Mouse (Mus musculus) neural tube, embryonic 15.5 days (tissue): ENCODE results near the gene Gm7792. TPM values are rescaled to one million over a fixed set of nuclear protein-coding genes. Genes with fewer than 3 reads are reported as not detected.
"Not testable (repeated sequence)": the region's sequence is repeated elsewhere in the genome, so short reads cannot be mapped to it uniquely, and the experiment has no call there.

ENCODE experiments used
- ATAC-seq: fragments of 200-750 bp; cut with Nextera tagmentation; 2 replicates; pipeline ENCODE4 v1.8.0; 2017; ENCODE audit warnings: mild to moderate bottlenecking, moderate TSS enrichment, moderate library complexity; ENCODE audit not compliant: low FRiP score
- H3K27ac ChIP-seq: fragments of 300-500 bp; sonication (generic); replicated peaks from 2 replicates; pipeline ENCODE4 v1.5.1; 2015; ENCODE audit warnings: mild to moderate bottlenecking, inconsistent platforms
- H3K27me3 ChIP-seq: fragments of 300-500 bp; sonication (generic); replicated peaks from 2 replicates; pipeline ENCODE4 v1.6.1; 2015; ENCODE audit warnings: inconsistent platforms
- H3K36me3 ChIP-seq: fragments of 300-500 bp; sonication (generic); 2 replicates; pipeline ENCODE4 v1.6.1; 2015; ENCODE audit warnings: inconsistent platforms
- H3K4me1 ChIP-seq: fragments of 300-500 bp; sonication (generic); 2 replicates; pipeline ENCODE4 v1.6.1; 2015; ENCODE audit warnings: inconsistent platforms
- H3K4me2 ChIP-seq: fragments of 300-500 bp; sonication (generic); 2 replicates; pipeline ENCODE4 v1.6.1; 2015; ENCODE audit warnings: inconsistent platforms, mild to moderate bottlenecking, moderate library complexity
- H3K4me3 ChIP-seq: fragments of 300-500 bp; sonication (generic); replicated peaks from 2 replicates; pipeline ENCODE4 v1.5.1; 2015; ENCODE audit warnings: mild to moderate bottlenecking, inconsistent platforms
- H3K9ac ChIP-seq: fragments of 300-500 bp; sonication (generic); replicated peaks from 2 replicates; pipeline ENCODE4 v1.6.1; 2015; ENCODE audit warnings: mild to moderate bottlenecking, inconsistent platforms
- H3K9me3 ChIP-seq: fragments of 300-500 bp; sonication (generic); replicated peaks from 2 replicates; pipeline ENCODE4 v1.6.1; 2016; ENCODE audit warnings: inconsistent platforms
- WGBS: fragments of 180-500 bp; shearing (Covaris S2); methylation state at CpG from one replicate; pipeline ENCODE4 v1.1.7; 2015; ENCODE audit warnings: mixed read lengths; 5-methylcytosine and 5-hydroxymethylcytosine counted together
- polyA plus RNA-seq: library from polyadenylated mRNA; unstranded; fragments of >200 nt; fragmentation: Nextera tagmentation; extraction: Ambion mirVana; gene quantifications from 2 replicates; pipeline ENCODE4 v1.2.1, GENCODE M21; 2015

Gene Gm7792
- polyA plus RNA-seq = not detected in 2 replicates

GRCm38 (mm10) chr5:93843476-93843875 lies at the start of gene Gm7792:
TSS of gene Gm7792 (plus strand) at chr5:93843776.
- H3K27ac ChIP-seq, ATAC-seq, H3K4me3 ChIP-seq, H3K9ac ChIP-seq, H3K36me3 ChIP-seq, H3K4me2 ChIP-seq, H3K4me1 ChIP-seq, H3K9me3 ChIP-seq, H3K27me3 ChIP-seq: not testable (repeated sequence)
- 100% methylated on average over 1 of the region's 2 CpGs for WGBS

Other genes with a start within 250 kb of the Gm7792 start
- not detected in 2 replicates for gene C87414, start 172.2 kb upstream of the Gm7792 start, polyA plus RNA-seq
- not detected in 2 replicates for gene Gm16429, start 85.3 kb downstream of the Gm7792 start, polyA plus RNA-seq
- not detected in 2 replicates for gene BC061212, start 226.8 kb downstream of the Gm7792 start, polyA plus RNA-seq
- not detected in 2 replicates for gene Gm6351, start 232.6 kb downstream of the Gm7792 start, polyA plus RNA-seq